Mouse (Mus musculus) regulatory T cell (primary cell): ENCODE data around the gene Mapk8ip1.
"Not testable (repeated sequence)": the region's sequence is repeated elsewhere in the genome, so short reads cannot be mapped to it uniquely, and the experiment has no call there.

Experiments used
- in situ Hi-C: fragments of 300-600 bp; cut with MboI, MseI; formaldehyde crosslinking; loops from one replicate; pipeline ENCODE4 v1.15.1; 2025; ENCODE audit warnings: high pct_unique_total_duplicates

Gene Mapk8ip1

DNA sequence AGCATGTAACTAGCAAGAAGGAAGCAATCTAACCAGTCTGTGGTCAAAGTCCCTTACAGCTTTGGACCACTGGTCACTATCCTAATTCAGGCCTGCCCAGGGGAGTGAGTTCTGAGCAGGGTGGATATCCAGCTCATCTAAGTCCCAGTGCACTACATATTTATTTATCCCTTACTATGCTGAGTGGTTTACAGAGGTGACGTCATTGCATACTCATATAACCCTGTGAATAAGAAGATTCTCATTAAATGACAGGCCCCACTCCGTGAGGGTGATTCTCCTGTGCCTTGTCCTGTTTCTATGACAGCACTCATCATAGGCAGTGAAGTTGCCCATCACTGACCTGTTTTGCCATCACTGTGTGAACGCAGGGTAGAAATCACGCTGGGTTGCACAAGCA is 24.3 kb upstream of the Mapk8ip1 start:
- in situ Hi-C loops = no loop called here

DNA sequence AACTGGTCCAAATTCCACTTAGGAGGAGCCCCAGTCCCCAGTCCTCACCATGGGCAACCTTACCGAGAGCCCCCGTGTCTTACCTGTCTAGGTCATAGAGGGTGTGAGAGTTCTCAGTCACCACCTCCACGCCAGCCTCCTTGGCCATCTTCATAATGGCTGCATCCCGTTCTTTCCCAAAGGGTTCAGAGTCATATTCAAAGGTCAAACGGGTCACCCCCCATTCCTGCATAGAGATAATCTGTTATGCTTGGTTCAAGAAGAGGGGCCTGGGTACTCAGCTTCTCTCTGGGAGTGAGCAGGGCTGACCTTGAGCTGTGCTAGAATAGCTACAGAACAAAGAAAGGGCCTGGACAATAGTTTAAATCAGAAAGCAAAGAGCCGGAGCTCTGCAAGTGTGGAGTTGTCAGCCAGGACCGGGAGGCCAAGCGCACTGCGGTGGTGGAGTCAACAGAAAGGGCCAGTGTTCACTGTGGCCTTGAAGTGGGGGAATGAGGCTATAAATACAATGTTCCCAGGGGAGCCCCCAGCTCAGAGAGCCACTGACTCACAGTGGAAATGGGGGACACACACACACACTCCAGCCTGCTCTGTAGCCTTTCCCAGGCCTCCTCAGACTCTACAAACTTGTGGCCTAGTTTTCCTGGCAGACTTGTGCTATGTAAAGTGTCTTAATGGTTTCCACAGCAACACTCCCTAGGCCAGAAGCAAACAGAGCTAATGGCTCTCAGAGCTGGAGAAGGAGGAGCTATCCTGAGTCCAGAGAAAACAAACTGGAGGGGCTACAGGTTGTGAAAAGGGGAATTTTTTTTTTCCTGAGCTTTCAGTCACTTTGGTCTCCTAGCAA is 23.6 kb upstream of the Mapk8ip1 start:
- in situ Hi-C loops = no loop called here

DNA sequence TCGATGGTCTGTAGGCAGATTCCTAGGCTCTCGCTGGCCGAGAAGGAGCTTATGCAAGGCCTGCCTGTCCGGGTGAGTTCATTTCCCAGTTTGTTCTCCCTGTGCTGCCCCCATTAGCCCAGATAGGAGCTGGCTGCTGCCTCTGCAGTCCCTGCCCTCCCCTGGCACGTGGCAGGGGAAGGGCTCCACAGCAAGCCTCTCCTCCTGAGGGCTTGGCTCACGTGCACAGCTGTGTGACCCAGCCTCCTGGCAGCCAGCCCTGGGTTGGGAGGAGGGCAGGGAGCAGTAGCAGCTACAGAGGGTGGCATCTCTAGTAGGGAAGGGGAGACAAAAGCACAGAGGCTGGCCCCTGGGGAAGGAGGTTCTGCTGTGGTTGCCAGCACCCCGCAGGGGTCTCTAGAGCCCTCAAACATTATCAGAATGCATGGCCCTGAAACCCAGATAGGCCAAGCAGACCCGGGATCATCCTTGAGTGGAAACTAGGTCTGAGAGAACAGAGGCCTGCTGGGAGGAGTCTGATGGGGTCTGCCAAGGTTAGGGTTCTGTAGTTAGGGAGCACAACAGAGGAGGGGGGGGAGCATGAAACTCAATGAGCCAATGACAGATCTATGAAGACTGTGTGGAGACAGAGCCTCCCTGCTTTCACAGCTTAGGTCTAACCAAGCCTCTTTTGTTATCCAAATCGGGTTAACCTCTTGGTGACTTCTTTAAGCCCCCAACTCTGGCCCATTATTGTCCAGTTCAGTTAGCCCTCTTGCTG is 22.8 kb upstream of the Mapk8ip1 start:
- in situ Hi-C loops = no loop called here

DNA sequence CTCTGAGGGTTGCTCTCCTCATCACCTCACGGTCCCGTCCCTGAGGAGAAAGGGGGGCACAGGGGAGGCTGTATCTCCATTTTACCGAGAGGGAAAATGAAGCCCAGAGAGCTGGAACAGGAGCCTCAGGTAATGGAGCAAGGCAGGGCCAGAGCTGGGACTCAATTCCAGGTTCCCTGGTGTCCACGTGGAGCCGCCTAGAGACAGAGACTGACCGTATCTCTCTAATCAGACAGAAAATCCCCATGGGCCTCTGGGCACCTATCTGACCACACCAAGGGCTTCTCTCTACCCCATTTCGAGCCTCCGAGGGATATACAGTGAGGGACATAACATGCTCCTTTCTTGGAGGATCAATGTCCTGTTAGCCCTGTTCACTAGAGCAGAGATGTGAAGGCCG is 22.1 kb upstream of the Mapk8ip1 start:
- in situ Hi-C loops = no loop called here

DNA sequence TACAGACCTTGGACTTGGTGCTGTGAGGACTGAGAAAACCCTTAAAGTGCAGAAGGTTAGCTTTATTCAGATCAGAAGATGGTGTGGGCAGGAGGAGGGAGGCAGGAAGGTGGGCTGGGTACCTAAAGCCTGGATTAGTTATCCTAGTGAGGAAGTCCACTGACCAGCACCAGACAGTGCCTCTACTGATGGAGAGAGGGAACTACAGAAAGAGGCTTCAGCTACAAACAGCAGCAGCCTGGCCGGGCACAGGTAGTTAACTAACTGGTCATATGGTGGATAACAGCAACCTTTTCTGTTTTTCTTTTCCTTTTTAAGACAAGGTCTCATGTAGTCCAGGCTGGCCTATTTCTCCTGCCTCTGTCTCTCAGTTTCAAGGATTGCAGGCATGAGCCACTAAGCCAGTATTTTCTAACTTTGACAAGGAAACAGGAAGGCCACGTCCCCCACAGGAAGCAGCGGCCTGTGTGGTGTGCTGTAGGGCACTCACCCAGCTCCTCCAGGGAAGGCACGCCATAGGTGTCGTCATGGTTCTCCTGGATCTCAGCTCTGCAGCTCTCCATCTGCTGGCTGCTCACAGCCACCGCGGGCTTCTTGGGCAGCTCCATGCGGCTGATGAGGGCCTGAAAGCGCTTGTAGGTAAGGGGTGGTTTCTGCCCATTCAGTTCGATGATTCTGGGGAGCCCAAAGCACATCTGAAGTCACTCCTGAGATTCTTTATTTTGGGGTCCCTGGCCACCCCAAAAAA is 21.5 kb upstream of the Mapk8ip1 start:
- in situ Hi-C loops = no loop called here

DNA sequence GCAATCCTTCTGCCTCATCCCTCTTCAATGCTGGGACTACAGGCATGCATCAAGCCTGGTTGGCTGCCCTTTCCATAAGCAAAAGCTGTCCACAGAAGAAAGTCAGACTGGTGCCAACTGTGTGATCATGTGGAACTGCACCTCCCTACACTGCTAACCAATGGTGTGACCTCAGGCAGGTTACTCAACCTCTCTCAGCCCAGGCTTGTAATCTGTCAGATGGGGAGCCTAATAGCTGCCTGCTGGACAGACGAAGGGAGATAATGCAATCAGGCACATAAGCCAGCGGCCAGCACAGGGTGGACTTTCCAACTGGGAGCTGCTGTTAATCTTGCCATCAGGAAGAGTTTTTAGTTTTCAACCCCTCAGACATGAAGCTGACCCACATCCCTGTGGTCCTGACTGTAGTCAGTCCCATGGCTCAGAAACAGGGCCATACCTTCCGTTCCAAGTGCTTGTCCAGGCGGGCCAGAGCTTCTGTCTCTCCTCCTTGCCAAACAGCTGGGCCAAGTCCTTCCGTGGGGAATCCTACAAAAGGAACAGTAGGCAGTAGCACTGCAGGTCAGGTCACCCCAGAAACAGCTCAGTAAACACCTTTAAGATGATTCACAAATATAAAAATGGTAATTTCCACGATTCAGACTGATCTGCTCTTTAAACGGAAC is 20.8 kb upstream of the Mapk8ip1 start:
- in situ Hi-C loops = no loop called here

DNA sequence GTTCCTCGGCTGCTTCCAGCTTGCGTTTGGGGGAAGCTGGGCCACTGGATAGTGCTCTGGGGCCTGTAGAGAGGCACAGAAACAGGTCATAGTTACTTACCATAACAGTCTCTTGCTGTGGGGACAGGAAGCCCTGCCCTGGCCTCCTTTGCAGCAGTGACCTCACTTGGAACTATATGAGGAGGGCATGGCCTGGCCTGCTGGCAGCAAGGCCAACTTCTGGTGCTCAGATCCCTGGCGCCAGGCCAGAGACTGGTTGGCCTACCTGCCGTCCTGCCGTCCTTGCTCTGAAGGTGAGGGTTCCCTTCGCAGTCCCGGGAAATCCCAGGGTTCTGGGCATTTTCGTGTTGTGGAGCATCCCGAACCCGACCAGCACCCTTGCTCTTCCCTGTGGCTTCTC is 10.6 kb upstream of the Mapk8ip1 start:
- in situ Hi-C loops = no loop called here

DNA sequence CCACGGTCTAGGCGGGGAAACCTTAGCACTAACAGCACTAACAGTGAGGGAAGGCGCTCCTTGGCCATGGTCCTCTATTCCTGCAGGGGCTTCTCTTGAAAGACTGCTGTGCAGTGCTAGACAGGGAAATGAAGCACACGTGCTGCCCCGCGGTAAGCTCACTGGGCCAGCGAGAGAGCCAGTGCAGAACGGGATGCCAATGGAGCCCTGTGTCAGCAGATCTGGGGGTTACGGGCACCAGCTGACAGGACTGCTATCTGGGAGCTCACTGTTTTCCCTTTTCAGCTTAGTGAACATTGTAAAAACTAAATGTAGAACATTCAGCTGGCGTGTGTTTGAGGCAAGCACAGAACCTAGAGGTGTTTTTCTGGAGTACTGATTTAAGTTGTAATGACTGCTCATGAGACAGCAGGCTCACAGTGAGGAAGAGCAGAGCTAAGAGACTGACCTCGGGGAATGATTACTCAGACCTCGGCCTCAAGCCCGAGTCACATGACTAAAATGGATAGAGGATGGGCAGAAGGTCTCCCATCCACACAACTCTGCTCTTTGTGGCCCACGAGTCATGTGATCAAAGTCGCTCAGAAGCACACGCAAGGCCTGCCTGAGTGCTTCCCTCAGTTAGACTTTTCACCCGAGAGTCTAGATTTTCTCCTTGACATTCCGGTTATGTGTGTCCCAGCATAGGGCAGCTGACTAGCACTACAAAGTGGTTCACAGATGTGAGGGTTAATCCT is 7.4 kb upstream of the Mapk8ip1 start:
- in situ Hi-C loops = no loop called here

DNA sequence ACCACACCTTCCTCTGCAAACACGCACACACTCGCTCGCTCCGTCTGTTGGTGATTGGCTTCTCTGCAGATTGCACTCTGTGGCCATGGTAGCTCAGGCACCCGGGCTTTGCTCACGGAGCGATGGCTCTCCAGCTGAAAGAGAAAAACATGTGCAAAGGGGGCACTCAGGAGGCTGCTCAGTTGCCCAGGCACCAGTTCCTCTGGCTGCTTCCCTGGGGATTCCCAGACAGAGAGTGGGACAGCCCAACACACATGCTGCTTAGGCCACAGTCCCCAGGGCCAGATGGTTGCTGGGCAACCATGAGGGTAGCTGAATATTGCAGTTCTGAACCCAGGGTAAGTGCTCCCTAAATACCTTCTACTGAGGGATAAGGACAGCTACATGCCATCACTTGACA is 4.6 kb upstream of the Mapk8ip1 start:
- in situ Hi-C loops = no loop called here

DNA sequence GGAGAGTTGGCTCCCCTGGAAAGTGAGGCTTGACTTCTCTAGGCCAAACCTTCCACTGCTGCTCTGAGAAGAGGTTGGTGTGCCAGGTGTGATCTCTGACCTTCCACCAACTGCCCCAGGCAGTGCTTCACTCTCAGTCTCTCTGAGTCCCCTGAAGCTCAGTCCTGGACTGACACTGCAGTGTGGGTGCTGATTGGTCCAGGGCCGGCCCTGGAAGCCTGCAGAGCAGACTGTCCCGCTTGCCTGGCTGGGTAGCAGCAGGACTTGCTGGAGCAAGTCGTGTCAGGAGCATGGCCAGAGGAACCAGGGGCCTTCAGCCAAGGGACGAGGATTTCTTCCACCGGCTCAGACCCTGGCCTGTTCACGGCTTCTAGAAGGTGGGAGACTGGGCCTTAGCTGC is 3.7 kb upstream of the Mapk8ip1 start:
- in situ Hi-C loops = no loop called here

DNA sequence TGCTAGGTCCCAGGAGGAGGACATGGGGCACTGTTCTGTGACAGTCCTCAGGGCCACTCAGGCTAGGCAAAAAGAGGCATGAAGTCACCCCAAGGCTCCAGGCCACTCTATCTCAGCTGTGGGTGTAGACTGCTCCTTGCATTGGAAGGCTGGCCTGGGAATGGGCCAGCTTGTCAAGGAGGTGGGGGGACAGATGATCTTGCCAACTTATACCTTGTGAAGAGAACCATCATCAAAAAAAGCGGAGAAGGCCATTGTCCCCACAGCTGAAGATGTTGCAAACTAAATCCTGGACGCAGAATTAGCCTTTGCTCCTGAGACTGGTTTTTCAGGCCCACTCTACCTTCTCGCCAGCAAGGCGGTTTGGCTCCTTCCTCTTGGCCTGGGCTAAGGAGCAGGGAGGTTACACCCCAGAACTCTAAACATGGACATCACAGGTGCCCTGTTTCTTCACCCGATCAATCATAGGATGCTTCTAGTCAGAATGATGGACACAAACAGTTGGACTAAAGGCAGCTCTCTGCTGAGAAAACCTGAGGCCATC is 2.8 kb upstream of the Mapk8ip1 start:
- in situ Hi-C loops = no loop called here

DNA sequence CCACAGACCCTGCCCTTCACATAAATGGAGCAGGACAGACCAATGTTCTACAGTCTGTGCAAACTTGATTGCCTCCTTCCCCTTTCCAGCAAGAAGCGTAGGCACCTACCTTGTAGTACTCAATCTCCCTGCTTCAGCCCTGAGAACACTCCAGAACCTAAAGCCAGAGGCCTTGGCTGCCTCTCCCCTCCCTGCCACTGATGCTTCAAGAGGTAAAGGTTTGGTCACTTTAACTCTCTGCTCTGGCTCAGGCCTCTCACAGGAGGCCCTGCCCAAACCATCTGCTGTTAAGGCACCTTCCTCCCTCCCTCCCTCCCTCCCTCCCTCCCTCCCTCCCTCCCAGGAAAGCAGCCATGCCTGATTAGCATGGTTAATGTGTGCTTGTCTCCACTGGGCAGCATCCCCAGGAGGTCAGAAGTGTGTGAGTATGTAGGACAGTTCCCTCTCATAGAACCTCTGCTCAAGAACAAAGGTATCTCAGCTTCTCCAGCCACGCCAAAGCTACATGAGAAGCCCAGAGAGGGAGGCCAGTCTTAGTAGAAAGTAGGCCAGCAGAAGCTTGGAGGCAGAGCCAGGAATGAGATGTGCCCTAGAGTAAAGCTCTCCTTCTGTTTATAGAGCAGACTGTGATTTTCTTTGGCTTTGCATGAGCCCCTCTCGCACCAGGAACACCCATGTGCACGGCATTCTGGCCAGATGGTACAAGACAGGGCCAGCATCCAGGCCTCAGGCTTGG is 1.7 kb upstream of the Mapk8ip1 start:
- in situ Hi-C loops = no loop called here

DNA sequence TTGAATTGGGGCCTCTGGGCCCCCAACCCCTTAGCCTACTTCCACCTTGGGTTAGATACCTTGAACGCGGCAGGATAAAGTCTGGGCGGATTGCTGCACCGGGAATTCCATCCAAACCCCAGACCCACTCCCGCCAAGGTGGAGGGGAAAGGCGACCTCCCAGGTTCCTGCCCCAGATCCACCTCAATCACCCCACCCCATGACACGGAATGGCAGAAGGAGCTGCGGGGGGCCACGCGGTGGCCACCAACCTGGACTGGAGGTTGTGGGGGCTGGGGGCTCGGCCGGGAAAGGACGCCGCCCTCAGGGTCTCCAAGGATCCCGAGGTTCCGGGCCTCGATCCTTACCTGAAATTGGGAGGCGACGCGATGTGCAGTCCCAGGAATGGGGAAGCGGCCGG is 381 bp downstream of the Mapk8ip1 start:
- in situ Hi-C loops = no loop called here

DNA sequence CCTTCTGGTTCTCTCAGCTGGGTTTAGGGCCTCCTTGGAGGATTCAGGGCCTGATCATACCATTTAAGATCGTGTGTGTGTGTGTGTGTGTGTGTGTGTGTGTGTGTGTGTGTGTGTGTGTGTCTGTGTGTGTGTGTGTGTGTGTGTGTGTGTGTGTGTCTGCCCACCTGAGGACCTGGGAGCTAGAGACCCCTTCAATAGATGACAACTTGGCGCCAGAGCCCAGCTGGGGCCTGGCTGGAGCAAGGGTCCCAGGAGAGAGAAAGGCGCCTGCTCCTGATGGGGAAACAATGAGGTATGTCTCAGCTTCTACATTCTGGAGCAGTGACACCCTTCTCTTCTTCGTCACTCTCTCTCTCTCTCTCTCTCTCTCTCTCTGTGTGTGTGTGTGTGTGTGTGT is 1.2 kb downstream of the Mapk8ip1 start:
- in situ Hi-C loops = not testable (repeated sequence)

DNA sequence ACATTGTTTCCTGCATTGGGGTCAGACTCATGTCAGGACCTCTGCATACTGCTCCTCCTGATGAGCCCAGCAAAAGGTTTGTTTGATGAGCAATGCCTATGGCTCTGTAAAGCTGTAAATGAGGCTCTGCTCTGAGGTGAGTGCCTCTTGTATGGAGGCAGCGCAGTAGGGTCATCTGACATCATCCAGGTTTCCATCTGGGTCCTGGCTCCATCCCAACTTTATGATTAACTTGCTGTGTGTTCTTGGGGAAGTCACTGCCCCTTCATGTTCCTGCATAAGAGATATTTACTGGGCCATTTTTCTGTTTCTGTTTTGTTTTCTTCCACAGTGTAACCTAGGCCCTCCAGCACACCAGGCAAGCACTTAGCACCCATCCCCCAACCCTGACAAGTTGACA is 3.6 kb downstream of the Mapk8ip1 start:
- in situ Hi-C loops = no loop called here

DNA sequence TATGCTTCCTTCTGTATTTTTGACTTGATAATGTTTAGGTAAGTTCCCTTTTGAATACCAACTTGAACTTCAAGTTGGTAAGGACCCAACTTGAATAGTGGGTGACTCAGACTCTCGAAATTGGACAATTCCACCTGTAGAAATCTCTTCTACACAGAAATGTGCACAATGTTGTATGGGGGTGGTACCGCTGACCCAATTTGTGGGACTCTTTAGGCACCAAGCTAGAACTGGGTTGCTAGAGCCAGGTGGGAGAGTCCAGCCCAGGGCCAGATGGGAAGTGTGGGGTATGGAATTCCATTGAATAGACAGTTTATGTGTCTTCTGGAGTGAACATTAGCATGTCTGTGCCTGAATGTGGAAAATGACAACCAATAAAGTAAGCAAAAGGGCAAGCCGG is 5.5 kb downstream of the Mapk8ip1 start:
- in situ Hi-C loops = no loop called here

DNA sequence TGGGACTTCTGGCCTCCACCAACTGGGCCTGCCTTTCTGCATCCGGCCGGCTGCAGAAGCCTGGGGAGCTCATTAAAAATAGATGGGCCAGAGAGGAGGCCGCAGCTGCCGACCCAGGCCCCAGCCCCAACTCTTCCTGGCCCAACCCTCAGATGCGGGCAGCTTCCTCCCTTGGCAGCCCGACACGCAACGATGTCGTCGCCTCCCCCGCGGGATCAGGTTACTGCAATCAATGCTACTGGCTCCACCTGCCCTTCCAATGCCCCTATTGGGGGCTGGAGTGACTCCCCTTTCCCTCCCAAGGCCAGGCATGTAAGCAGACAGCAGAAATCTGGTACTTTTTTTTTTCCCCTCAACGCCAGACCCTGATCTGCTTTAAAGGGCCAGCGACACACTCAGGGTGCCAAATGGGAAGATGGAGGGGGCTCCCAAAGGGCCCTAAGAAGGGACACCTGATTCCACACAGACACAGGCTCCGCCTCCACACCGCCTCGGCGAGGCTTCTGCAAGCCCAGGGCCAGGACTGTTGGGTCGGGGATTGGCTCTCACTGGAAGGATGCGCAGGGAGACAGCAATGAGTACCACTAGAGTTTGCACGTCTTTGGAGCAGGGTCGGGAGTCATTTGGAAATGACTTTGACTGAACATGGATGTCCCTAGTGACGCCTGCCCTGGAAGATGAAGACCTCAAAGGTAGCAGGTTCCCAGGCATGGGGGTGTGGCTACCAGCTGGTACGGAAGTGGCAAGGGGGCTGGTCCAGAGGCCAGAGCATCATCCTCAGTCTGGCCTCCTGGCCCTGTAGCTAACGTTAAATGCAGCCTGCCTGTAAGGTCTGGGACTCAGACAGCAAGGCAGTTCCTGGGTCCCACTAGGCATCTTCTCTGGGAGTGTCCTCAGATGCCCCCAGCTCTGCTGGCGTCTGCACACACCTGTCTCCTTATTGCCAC is 8.5 kb downstream of the Mapk8ip1 start:
- in situ Hi-C loops = no loop called here

DNA sequence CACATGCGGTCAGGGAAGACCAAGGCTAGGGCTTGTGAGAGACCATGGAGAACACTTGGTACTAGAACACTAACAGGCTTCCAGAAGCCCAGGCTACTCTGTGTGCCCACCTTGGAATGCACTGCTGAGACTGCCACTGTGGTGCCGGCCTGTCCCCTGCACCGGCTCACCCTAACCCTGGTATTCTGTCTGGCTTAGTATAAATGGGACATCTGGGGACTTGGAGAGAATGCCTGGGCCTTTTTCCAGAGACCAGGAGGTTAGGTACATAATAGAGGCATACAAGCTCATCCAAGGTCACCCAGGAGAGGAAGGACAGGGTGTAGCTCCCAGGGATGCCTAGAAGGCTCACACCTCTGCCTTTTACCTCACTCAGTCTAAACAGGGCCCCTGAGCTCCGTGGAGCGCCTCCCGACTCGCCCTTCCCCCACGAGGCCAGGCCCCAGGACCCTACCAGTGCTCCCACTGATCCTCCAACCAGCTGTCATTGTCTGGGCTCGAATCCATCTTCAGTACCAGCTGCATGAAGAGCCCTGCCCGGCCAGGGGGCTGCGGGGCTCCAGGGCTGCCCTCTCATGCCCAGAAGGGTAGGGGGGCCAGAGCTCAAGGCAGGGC is 9.3 kb downstream of the Mapk8ip1 start:
- in situ Hi-C loops = no loop called here

DNA sequence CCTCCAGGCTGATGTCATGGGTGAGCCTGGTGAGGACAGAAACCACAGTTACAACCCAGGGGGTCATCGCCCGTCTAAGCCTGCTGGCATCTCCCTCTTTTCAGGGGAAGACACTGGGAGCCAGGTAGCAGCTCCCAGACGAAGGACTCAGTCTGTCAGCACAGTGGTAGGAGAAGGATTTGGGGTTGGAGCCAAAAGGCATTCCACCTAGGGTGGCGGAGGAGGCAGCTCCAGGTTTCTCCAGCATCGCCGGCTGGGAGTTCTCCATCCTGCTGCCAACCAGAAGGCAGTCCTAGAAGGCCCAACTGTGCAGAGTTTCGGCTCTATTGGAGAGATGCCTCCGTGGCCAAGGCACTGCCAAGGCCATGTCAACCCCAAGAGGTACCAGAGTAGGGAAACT is 9.9 kb downstream of the Mapk8ip1 start:
- in situ Hi-C loops = no loop called here
